Mouse (Mus musculus) lung, postnatal 10 days (tissue): Measurements from ENCODE around the gene Fam69b.

ENCODE experiments used
- DNase-seq: peaks from one replicate; pipeline ENCODE4 v3.0.0; 2021

Fam69b gene

DNA sequence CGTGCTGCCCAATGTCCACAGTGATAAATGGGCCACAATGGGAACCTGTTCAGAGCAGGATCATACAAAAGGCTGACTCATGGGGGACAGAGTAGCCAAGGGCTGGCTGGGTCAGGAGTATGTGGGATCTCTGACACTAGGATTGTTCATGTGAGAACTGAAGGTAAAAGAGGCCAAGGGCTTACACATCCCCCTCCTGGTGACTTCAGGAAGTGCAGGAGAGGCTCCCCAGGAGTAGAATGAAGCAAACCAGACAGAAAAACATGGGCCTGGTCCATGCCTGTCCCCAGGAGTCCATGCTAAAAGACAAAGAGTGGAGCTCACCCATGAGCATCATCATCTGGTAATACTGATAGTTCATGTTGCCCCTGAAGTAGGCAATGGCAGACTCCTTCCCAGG, 35.3 kb downstream of the Fam69b start:
- peak; percentile 76 for DNase-seq

DNA sequence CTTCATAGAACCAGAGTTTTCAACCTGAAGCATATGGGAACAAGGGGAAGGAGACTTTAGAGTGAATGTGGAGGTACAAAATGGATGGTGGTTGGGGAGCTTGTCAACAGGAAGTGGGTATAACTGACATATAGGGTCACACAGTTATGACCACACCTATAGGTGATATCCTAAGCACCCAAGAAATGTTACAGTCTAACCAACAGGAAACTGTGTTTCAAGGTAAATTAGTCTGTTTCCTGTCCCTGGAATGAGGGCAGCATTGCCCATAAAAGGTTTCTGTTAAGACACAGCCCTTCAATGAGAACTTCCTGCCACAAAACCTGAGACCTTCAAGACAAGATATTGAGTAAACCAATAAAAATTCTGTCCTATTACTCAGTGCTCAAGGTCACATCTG, 40.5 kb downstream of the Fam69b start:
- no peak for DNase-seq

- DNase-seq = no peak
Measured at GRCm38 (mm10) chr2:26671182-26671581, 42.9 kb downstream of the Fam69b start, which contains the start of gene Lcn4. Gene Lcn4, minus strand, starts transcription at chr2:26671282.
